Mouse (Mus musculus): ENCODE data around the gene Prkce.

GRCm38 (mm10) chr17:86367676-86368075 is 200.1 kb downstream of the Prkce start:
- TF ChIP-seq POLR2A (IDR thresholded peaks at IDR 0.05; ENCODE audit: low read depth, low read length) (no peak), CTCF (IDR thresholded peaks at IDR 0.05; ENCODE audit: borderline replicate concordance, insufficient read depth, low read length) (no peak)
